Mouse (Mus musculus): ENCODE data around the gene Cdr1. TPM values are rescaled to one million over a fixed set of nuclear protein-coding genes. Genes with fewer than 3 reads are reported as not detected.

Cdr1 gene
- not detected in 2 replicates for polyA plus RNA-seq (2012)

GRCm38 (mm10) chrX:61185458-61185857 lies at the start of gene Cdr1:
Gene Cdr1, minus strand, starts transcription at chrX:61185558.
- TF ChIP-seq GATA1 (IDR thresholded peaks at IDR 0.05; ENCODE audit: low read length), result no peak

GRCm38 (mm10) chrX:61185869-61186268 lies 511 bp upstream of the Cdr1 start:
- TF ChIP-seq GATA1 (IDR thresholded peaks at IDR 0.05; ENCODE audit: low read length), result no peak

- TF ChIP-seq GATA1 (IDR thresholded peaks at IDR 0.05; ENCODE audit: low read length), result no peak
These were observed 18.8 kb downstream of the Cdr1 start for GRCm38 (mm10) chrX:61166519-61166918.

GRCm38 (mm10) chrX:61161249-61161648 lies 24.1 kb downstream of the Cdr1 start:
- TF ChIP-seq GATA1 (IDR thresholded peaks at IDR 0.05; ENCODE audit: low read length), result no peak

- no peak for TF ChIP-seq GATA1 (IDR thresholded peaks at IDR 0.05; ENCODE audit: low read length)
These were observed 30.6 kb downstream of the Cdr1 start for GRCm38 (mm10) chrX:61154657-61155256.

- TF ChIP-seq GATA1 (IDR thresholded peaks at IDR 0.05; ENCODE audit: low read length), result no peak
These were observed 31.1 kb downstream of the Cdr1 start for GRCm38 (mm10) chrX:61154246-61154645.

- no peak for TF ChIP-seq GATA1 (IDR thresholded peaks at IDR 0.05; ENCODE audit: low read length)
These were observed 38.8 kb downstream of the Cdr1 start for GRCm38 (mm10) chrX:61146569-61146968.

GRCm38 (mm10) chrX:61145416-61145815 lies 39.9 kb downstream of the Cdr1 start:
- no peak for TF ChIP-seq GATA1 (IDR thresholded peaks at IDR 0.05; ENCODE audit: low read length)

GRCm38 (mm10) chrX:61134592-61134991 lies 50.8 kb downstream of the Cdr1 start:
- no peak for TF ChIP-seq GATA1 (IDR thresholded peaks at IDR 0.05; ENCODE audit: low read length)
